10 mouse cellular contexts compared by ENCODE assay signal in genomic region chr14:77933243-77933642, GRCm38 (mm10). TPM values are rescaled to one million over a fixed set of nuclear protein-coding genes. Genes with fewer than 3 reads are reported as not detected.
DNase-seq lines count a peak whose midpoint lies in the region; ATAC-seq and TF ChIP-seq lines count a peak whose summit lies in the region.
"Had no signal": no experiment of that assay in that cellular context is flagged by ENCODE, and none has a peak within 500 bp of the region (broad histone marks: within the 10 kb centered on the region; RNA-seq: fewer than 3 reads in every experiment).

No protein-coding gene starts in this region.

- no peaks in the 10 kb centered on the region for H3K27me3 ChIP-seq in hindbrain, postnatal 0 days (ENCODE audit: insufficient read depth, low read length)
- no peaks in the 10 kb centered on the region for H3K27me3 ChIP-seq in hindbrain, embryonic 13.5 days
- no peaks in the 10 kb centered on the region for H3K27me3 ChIP-seq in myocyte (ENCODE audit: control insufficient read depth, insufficient read depth, insufficient read length)
- no peaks in the 10 kb centered on the region for H3K27me3 ChIP-seq in midbrain, embryonic 16.5 days (ENCODE audit: control insufficient read depth, insufficient read depth, low read depth, low read length)

- H3K4me3 ChIP-seq in hindbrain, postnatal 0 days (ENCODE audit: low read length) = no peak overlapping the region
- H3K4me3 ChIP-seq in hindbrain, embryonic 13.5 days = no peak overlapping the region
- H3K4me3 ChIP-seq in myocyte = no peak overlapping the region
- no peak overlapping the region for H3K4me3 ChIP-seq in midbrain, embryonic 16.5 days (ENCODE audit: low read depth, low read length)
- H3K4me3 ChIP-seq: gastrocnemius, adult 2 months had no signal

- ATAC-seq in hindbrain, postnatal 0 days = no peak
- no peak for ATAC-seq in hindbrain, embryonic 13.5 days (ENCODE audit: low FRiP score)
- no peak for ATAC-seq in midbrain, embryonic 16.5 days
- no peak for ATAC-seq in granulocyte monocyte progenitor cell, adult 5-6 weeks (replicated peaks; ENCODE audit: poor library complexity, severe bottlenecking)

- no peaks in the 10 kb centered on the region for H3K4me1 ChIP-seq in hindbrain, postnatal 0 days (ENCODE audit: insufficient read depth, low read length)
- H3K4me1 ChIP-seq in hindbrain, embryonic 13.5 days (replicated peaks) = peaks cover 4% of the 10 kb centered on the region; the same call in 1 of the 2 replicates
- no peaks in the 10 kb centered on the region for H3K4me1 ChIP-seq in midbrain, embryonic 16.5 days (ENCODE audit: control insufficient read depth, insufficient read depth, low read length)

- WGBS in hindbrain, postnatal 0 days = 78% methylated on average over 5 of the region's 5 CpGs
- 89% methylated on average over 5 of the region's 5 CpGs for WGBS in hindbrain, embryonic 13.5 days
- 93% methylated on average over 5 of the region's 5 CpGs for WGBS in midbrain, embryonic 16.5 days

- H3K9me3 ChIP-seq in hindbrain, postnatal 0 days (ENCODE audit: low read length) = no peaks in the 10 kb centered on the region
- H3K9me3 ChIP-seq in hindbrain, embryonic 13.5 days = no peaks in the 10 kb centered on the region
- H3K9me3 ChIP-seq in midbrain, embryonic 16.5 days (replicated peaks; ENCODE audit: control insufficient read depth, low read length, poor library complexity, severe bottlenecking) = no peaks in the 10 kb centered on the region

- H3K4me2 ChIP-seq in hindbrain, postnatal 0 days (ENCODE audit: low read depth, low read length) = no peak overlapping the region
- no peak overlapping the region for H3K4me2 ChIP-seq in hindbrain, embryonic 13.5 days
- H3K4me2 ChIP-seq in myocyte (ENCODE audit: low read depth) = peak overlapping the region; percentile 75
- no peak overlapping the region for H3K4me2 ChIP-seq in midbrain, embryonic 16.5 days (ENCODE audit: low read length)

- TF ChIP-seq CTCF in hindbrain, postnatal 0 days (IDR thresholded peaks at IDR 0.05; ENCODE audit: low read depth) = no peak

- TF ChIP-seq POLR2A in myocyte (IDR thresholded peaks at IDR 0.05; ENCODE audit: insufficient read length, low read depth) = no peak

- no peaks in the 10 kb centered on the region for H3K36me3 ChIP-seq in hindbrain, postnatal 0 days (ENCODE audit: insufficient read depth, low read length)
- no peaks in the 10 kb centered on the region for H3K36me3 ChIP-seq in hindbrain, embryonic 13.5 days
- H3K36me3 ChIP-seq in myocyte (ENCODE audit: control insufficient read depth, insufficient read depth) = no peaks in the 10 kb centered on the region
- no peaks in the 10 kb centered on the region for H3K36me3 ChIP-seq in midbrain, embryonic 16.5 days (ENCODE audit: control insufficient read depth, insufficient read depth, low read length)

- H3ac ChIP-seq in myocyte (ENCODE audit: control insufficient read depth, insufficient read length) = no peak overlapping the region

- no peak overlapping the region for H3K27ac ChIP-seq in hindbrain, postnatal 0 days
- no peak overlapping the region for H3K27ac ChIP-seq in hindbrain, embryonic 13.5 days
- no peak overlapping the region for H3K27ac ChIP-seq in midbrain, embryonic 16.5 days (ENCODE audit: low read length)
- H3K27ac ChIP-seq: gastrocnemius, adult 2 months; macrophage had no signal

- no peaks in the 10 kb centered on the region for H3K79me2 ChIP-seq in myocyte (ENCODE audit: control insufficient read depth, insufficient read depth)

- H3K9ac ChIP-seq in hindbrain, postnatal 0 days (replicated peaks; ENCODE audit: low read length) = no peak overlapping the region
- H3K9ac ChIP-seq in hindbrain, embryonic 13.5 days = no peak overlapping the region
- no peak overlapping the region for H3K9ac ChIP-seq in midbrain, embryonic 16.5 days (ENCODE audit: low read depth, low read length)

- DNase-seq in hindbrain, postnatal 0 days (ENCODE audit: low spot score) = peak; percentile 46
- peak; percentile 35 for DNase-seq in adrenal gland, adult 8-10 months
- peak; percentile 81 to 83 for DNase-seq in kidney, postnatal 25 days
- DNase-seq in gastrocnemius, adult 8-10 months (ENCODE audit: low spot score in 2 of 2) = no peak
- DNase-seq: gastrocnemius, adult 2 months had no signal

TF ChIP-seq in myocyte, 11 proteins besides CTCF, POLR2A, EP300 and RAD21:
- TF ChIP-seq USF1 (IDR thresholded peaks at IDR 0.05; ENCODE audit: low read depth) (no peak), CEBPB (IDR thresholded peaks at IDR 0.05; ENCODE audit: insufficient read depth, poor library complexity, severe bottlenecking) (no peak), MYOD1 (IDR thresholded peaks at IDR 0.05; ENCODE audit: control insufficient read depth in 1 of 3, insufficient read length in 2 of 3, low read depth in 2 of 3) (no peak)

RNA-seq across cellular contexts. Expression of gene Epsti1, which starts 29.2 kb away (rescaled TPM):
- total RNA-seq in hindbrain, postnatal 0 days (2014; rRNA removed) = 0.16 and 0.22 TPM in 2 replicates
- polyA plus RNA-seq in hindbrain, postnatal 0 days (2015; fragmentation: Nextera tagmentation; extraction: Ambion mirVana) = 0.41 and 0.76 TPM in 2 replicates
- 0.30 and 0.31 TPM in 2 replicates for polyA plus RNA-seq in hindbrain, embryonic 13.5 days (2015; fragmentation: Nextera tagmentation; extraction: Ambion mirVana)
- 1 to 10 TPM; 1.1 to 2.5 (median 1.6) TPM for total RNA-seq in adrenal gland, adult 8-10 months (2022)
- polyA plus RNA-seq in myocyte (2012; fragmentation: generic; extraction: Trizol) = 0.07 TPM
- 0.32 TPM in 1 of 2 replicates, not detected in the other for polyA plus RNA-seq in midbrain, embryonic 16.5 days (2015; fragmentation: Nextera tagmentation; extraction: Ambion mirVana)
- 6.5 and 9.5 TPM in 2 replicates for total RNA-seq in granulocyte monocyte progenitor cell, adult 5-6 weeks (2014; fragmentation: Nextera tagmentation)
- 19.0 and 26.5 TPM in 2 replicates for total RNA-seq in granulocyte monocyte progenitor cell, adult 5-6 weeks (2017)
- under 1 TPM in 2 of 4 experiments, not detected in 2; 0.17 to 0.24 TPM for total RNA-seq in gastrocnemius, adult 8-10 months (2022)

RNA-seq across cellular contexts. Expression of gene Dnajc15, which starts 58.3 kb away (rescaled TPM):
- 10.6 and 12.9 TPM in 2 replicates for total RNA-seq in hindbrain, postnatal 0 days (2014; rRNA removed)
- polyA plus RNA-seq in hindbrain, postnatal 0 days (2015; fragmentation: Nextera tagmentation; extraction: Ambion mirVana) = 93.9 and 98.8 TPM in 2 replicates
- polyA plus RNA-seq in hindbrain, embryonic 13.5 days (2015; fragmentation: Nextera tagmentation; extraction: Ambion mirVana) = 84.7 and 90.8 TPM in 2 replicates
- total RNA-seq in adrenal gland, adult 8-10 months (2022) = 100 to 1,000 TPM; 203 to 420 (median 336) TPM
- 74.7 TPM for polyA plus RNA-seq in myocyte (2012; fragmentation: generic; extraction: Trizol)
- polyA plus RNA-seq in midbrain, embryonic 16.5 days (2015; fragmentation: Nextera tagmentation; extraction: Ambion mirVana) = 79.3 and 90.1 TPM in 2 replicates
- 49.6 and 64.2 TPM in 2 replicates for total RNA-seq in granulocyte monocyte progenitor cell, adult 5-6 weeks (2014; fragmentation: Nextera tagmentation)
- 64.1 and 102 TPM in 2 replicates for total RNA-seq in granulocyte monocyte progenitor cell, adult 5-6 weeks (2017)
- total RNA-seq in gastrocnemius, adult 8-10 months (2022) = 100 to 1,000 TPM; 118 to 168 (median 150) TPM

Comparison
In these comparisons a context has a peak if more than half of its experiments do, and no peak if none do; other contexts are left out.
1. DNase-seq: peak in hindbrain, postnatal 0 days (single experiment), adrenal gland, adult 8-10 months (single experiment) and kidney, postnatal 25 days (2 of 2); none in gastrocnemius, adult 8-10 months (0 of 2).